Mouse (Mus musculus): ENCODE data around the gene Dhx38. TPM values are rescaled to one million over a fixed set of nuclear protein-coding genes. Genes with fewer than 3 reads are reported as not detected.

The Dhx38 gene
- polyA plus RNA-seq, 1 experiment from 2014 or later, result 28.0 TPM

DNA sequence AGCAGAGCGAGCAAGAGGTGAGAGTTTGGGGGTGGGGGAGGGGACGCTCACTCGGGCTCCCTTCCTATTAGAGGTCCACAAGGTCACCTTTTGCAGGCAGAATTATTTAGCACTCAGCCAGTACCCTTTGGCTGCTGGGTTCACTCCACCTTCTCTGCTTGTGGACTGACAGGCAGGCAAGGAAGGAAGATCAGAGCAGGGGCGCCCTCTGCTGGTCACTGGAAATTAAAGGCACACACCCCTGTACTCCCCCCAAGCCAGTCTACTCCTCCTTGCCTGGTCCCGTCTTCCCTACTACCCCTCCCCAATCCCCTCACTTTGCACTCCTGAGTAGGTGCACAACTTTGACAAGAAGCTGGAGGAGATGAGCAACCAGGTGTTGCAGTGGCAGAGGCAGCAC is 29.0 kb downstream of the Dhx38 start:
- Histone ChIP-seq H3K4me3 (0 out of 2 replicates have a peak overlapping the region, but pooled peaks have one; percentile 21), H3K27ac (0 out of 2 replicates have a peak overlapping the region, but pooled peaks have one; percentile 56), H3K27me3 (ENCODE audit: insufficient read depth, poor library complexity, severe bottlenecking) (no peaks in the 10 kb centered on the region), H3K9me3 (no peaks in the 10 kb centered on the region), H3K36me3 (no peaks in the 10 kb centered on the region), H3K4me1 (replicated peaks) (peaks cover 8% of the 10 kb centered on the region)
- peak; percentile 84 for DNase-seq (ENCODE audit: low spot score)
- WGBS, result 6% methylated on average over 5 of the region's 5 CpGs

DNA sequence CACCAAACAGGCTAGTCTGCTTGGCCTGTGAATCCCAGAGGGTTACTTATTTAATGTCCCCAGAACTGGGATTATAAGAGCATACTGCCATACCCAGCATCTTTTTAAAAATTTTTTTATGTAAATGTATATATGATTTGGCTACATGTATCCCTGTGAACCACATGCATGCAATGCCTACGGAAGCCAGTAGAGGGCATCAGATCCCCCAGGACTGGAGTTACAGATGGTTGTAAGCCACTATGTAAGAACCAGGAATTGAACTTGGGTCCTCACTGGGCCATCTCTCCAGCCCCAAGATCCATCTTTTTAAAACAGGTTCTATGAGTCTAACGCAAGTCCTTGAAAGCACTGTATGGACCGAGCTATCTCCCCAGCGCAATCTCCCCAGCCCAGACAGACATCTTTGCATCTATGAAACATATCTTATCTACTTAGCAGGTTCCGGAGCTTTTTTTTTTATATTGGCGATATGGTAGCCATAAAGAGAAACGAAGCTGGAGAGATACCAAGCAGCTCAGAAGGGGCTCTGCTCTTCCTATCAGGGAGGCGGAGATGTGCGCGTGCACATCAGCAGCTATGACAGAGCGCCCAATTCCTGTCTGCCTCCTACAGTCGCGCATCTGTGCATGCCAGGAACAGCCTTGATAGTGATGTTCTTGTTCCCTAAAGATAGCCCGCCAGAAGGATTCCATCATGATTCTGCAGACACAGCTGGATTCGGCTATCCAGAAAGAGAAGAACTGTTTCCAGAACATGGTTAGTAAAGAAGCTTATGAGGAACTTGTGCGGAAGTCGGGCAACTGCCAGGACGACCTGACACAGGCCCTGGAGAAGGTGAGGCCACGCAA is 30.3 kb downstream of the Dhx38 start:
- DNase-seq (ENCODE audit: low spot score), result peak; percentile 49
- WGBS, result 89% methylated on average over 19 of the region's 19 CpGs
- H3K4me3 ChIP-seq, result no peak overlapping the region
- no peaks in the 10 kb centered on the region for H3K27me3 ChIP-seq (ENCODE audit: insufficient read depth, poor library complexity, severe bottlenecking)
- no peaks in the 10 kb centered on the region for H3K36me3 ChIP-seq
- no peaks in the 10 kb centered on the region for H3K9me3 ChIP-seq
- H3K4me1 ChIP-seq (replicated peaks), result peaks cover 8% of the 10 kb centered on the region
- H3K27ac ChIP-seq, result no peak overlapping the region

DNA sequence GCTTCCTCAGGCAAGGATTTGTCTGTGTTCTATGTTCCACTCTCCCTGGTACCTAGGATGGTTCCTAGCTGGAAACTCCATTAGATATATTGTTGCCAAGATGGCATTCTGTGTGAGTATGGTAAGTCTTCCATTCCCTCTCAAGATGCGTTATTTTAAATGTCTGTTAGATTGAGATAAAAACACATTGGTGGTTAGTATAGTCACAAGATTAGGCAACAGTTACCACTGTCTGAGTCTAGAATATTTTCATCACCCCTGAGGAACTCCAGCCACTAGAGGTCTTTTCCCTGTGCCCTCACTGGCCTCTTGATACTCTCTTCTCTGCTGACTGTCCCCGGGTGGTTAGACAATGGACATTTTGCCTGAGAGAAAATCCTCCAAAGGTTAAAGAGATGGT is 41.7 kb downstream of the Dhx38 start:
- H3K27ac ChIP-seq, result no peak overlapping the region
- H3K9me3 ChIP-seq, result 0 out of 2 replicates have a peak, but pooled peaks cover 5% of the 10 kb centered on the region
- no peak for DNase-seq (ENCODE audit: low spot score)
- no peaks in the 10 kb centered on the region for H3K27me3 ChIP-seq (ENCODE audit: insufficient read depth, poor library complexity, severe bottlenecking)
- 87% methylated on average over 2 of the region's 2 CpGs for WGBS
- no peak overlapping the region for H3K4me3 ChIP-seq
- H3K36me3 ChIP-seq, result no peaks in the 10 kb centered on the region
- H3K4me1 ChIP-seq (replicated peaks), result peaks cover 7% of the 10 kb centered on the region

DNA sequence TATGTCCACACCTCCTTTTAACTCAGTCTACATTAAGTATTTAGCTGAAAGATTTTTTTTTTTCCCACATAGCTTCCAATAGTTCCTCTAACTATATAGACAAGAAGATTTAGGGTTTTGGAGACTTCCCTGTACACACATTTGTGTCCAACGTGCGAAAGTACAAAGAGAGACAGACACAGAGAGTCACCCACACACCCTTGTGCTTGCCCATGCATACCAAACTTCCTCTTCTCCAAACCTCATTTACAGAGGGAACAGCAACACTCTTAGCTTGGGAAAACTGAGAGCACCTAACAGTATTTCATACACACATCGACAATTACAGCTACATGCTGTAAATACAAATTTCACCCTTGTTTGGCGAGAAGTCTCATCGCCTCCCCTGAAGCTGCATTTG is 60.1 kb downstream of the Dhx38 start:
- H3K4me3 ChIP-seq, result no peak overlapping the region
- H3K27ac ChIP-seq, result no peak overlapping the region
- H3K9me3 ChIP-seq, result no peaks in the 10 kb centered on the region
- no peaks in the 10 kb centered on the region for H3K36me3 ChIP-seq
- H3K4me1 ChIP-seq (replicated peaks), result no peaks in the 10 kb centered on the region
- DNase-seq (ENCODE audit: low spot score), result no peak
- no peaks in the 10 kb centered on the region for H3K27me3 ChIP-seq (ENCODE audit: insufficient read depth, poor library complexity, severe bottlenecking)
- WGBS, result 93% methylated on average over 5 of the region's 5 CpGs

DNA sequence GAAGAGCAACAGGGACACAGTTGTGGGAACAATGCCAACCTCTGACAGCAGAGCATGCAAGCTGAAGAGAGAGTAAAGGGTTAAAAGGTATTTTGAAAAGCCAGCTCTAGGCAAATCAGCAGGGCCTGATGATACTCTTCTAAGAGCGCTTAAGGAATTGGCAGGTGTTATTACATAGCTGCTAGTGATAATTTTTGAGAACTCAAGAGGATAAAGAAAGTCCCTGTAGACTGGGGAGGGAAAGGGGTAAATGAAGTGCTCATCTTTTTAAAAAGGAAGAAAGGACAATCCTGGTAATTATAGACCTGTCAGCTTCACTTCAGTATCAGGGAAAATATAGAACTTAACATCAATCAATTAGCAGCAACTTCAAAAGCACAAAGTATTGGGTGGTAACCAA is 62.1 kb downstream of the Dhx38 start:
- WGBS, result 85% methylated on average over 1 of the region's 1 CpGs
- H3K27me3 ChIP-seq (ENCODE audit: insufficient read depth, poor library complexity, severe bottlenecking), result no peaks in the 10 kb centered on the region

DNA sequence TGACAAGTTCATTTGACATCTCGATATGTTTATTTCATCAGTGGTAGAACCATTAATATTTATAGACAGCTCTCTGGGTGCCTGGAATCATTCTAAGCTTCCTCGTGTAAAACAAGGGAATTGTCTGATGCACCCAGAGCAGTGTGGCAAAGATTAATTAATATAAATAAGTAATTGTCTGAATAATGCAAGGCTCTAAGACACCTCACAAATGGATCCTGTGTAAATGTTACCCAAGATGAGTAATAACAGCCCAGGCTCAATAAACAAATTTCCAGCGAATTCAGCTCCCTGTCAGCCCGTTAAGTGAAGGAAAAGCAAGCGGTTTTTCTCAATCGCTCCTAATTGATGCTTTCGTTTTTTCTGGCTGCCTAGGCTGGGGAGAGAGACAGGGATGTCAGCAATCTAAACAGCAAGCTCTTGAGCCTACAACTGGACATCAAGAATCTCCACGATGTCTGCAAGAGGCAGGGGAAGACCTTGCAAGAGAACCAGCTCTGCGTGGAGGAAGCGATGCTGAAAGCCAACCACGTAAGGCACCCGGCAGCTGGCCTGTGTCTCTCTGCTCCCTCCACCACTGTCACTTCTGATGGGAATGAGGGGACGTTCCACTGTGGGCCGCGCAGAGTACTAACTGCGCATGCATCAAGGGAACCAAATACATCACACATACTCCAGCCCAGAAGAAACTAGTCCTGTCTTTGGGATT is 66.5 kb downstream of the Dhx38 start:
- Histone ChIP-seq H3K36me3 (no peaks in the 10 kb centered on the region), H3K4me1 (replicated peaks) (no peaks in the 10 kb centered on the region), H3K9me3 (no peaks in the 10 kb centered on the region), H3K27ac (no peak overlapping the region), H3K4me3 (no peak overlapping the region), H3K27me3 (ENCODE audit: insufficient read depth, poor library complexity, severe bottlenecking) (no peaks in the 10 kb centered on the region)
- no peak for DNase-seq (ENCODE audit: low spot score)
- 91% methylated on average over 16 of the region's 16 CpGs for WGBS

More for the DNA sequence above, 62.1 kb downstream of the Dhx38 start:
- no peaks in the 10 kb centered on the region for H3K4me1 ChIP-seq (replicated peaks)
- no peaks in the 10 kb centered on the region for H3K36me3 ChIP-seq
- DNase-seq (ENCODE audit: low spot score), result no peak
- no peaks in the 10 kb centered on the region for H3K9me3 ChIP-seq
- H3K4me3 ChIP-seq, result no peak overlapping the region
- H3K27ac ChIP-seq, result no peak overlapping the region

Other genes with a start within 250 kb of the Dhx38 start
- 1.2 and 1.5 TPM in 2 replicates for gene Pmfbp1, start 71.8 kb downstream of the Dhx38 start, polyA plus RNA-seq (2016; fragmentation: Nextera tagmentation; extraction: Ambion mirVana)
- gene Txnl4b, start within 50 bp of the Dhx38 start, polyA plus RNA-seq (2016; fragmentation: Nextera tagmentation; extraction: Ambion mirVana), result 29.0 and 30.5 TPM in 2 replicates
- 0.93 and 1.2 TPM in 2 replicates for gene Hp, start 13.3 kb upstream of the Dhx38 start, polyA plus RNA-seq (2016; fragmentation: Nextera tagmentation; extraction: Ambion mirVana)
- 47.6 and 50.6 TPM in 2 replicates for gene Dhodh, start 42.8 kb upstream of the Dhx38 start, polyA plus RNA-seq (2016; fragmentation: Nextera tagmentation; extraction: Ambion mirVana)
- 0.21 and 0.24 TPM in 2 replicates for gene Pkd1l3, start 48.7 kb upstream of the Dhx38 start, polyA plus RNA-seq (2016; fragmentation: Nextera tagmentation; extraction: Ambion mirVana)
- 138 and 156 TPM in 2 replicates for gene Ist1, start 127.4 kb upstream of the Dhx38 start, polyA plus RNA-seq (2016; fragmentation: Nextera tagmentation; extraction: Ambion mirVana)
- gene Zfp821, start 139.7 kb upstream of the Dhx38 start, polyA plus RNA-seq (2016; fragmentation: Nextera tagmentation; extraction: Ambion mirVana), result 39.3 and 50.3 TPM in 2 replicates
- gene Atxn1l, start 171.9 kb upstream of the Dhx38 start, polyA plus RNA-seq (2016; fragmentation: Nextera tagmentation; extraction: Ambion mirVana), result 6.2 and 7.4 TPM in 2 replicates
- 44.8 and 45.3 TPM in 2 replicates for gene Ap1g1, start 212.7 kb upstream of the Dhx38 start, polyA plus RNA-seq (2016; fragmentation: Nextera tagmentation; extraction: Ambion mirVana)

All from hindbrain, embryonic 10.5 days (tissue).